Mouse (Mus musculus): ENCODE results near the gene Slco1b2. TPM values are rescaled to one million over a fixed set of nuclear protein-coding genes. Genes with fewer than 3 reads are reported as not detected.

Gene Slco1b2
- total and polyA plus RNA-seq, 3 experiments, result 0.11 TPM; not detected in 2

DNA sequence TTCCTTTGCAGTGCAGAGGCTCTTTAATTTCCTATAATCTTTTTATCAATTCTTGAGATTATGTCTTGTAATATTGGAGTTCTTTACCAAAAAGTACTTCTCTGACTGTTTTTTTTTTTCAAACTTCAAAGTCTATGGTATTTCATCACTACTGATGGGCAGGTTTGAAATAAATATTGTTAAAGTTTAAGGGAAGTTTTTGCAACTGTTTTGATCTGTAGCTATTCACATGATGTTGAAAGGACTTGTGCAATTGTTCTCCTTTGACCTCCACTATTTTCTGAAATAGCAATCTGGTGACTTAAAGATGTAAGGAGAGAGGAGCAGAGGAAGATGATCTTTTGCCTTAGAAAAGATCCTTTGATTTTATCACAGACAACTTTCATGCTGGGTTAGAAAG, 15.3 kb upstream of the Slco1b2 start:
- in situ Hi-C loops (cut with MboI; ENCODE audit: low pct_ligation_motif_present, low pct_unique_long_range_greater_than_20kb, low sequenced_read_pairs), result no loop called here
- dilution Hi-C loops (cut with MboI; ENCODE audit: extremely low pct_ligation_motif_present, extremely low pct_unique_long_range_greater_than_20kb, low sequenced_read_pairs), result no loop called here
- no peak for DNase-seq (ENCODE audit: extremely low read depth)

DNA sequence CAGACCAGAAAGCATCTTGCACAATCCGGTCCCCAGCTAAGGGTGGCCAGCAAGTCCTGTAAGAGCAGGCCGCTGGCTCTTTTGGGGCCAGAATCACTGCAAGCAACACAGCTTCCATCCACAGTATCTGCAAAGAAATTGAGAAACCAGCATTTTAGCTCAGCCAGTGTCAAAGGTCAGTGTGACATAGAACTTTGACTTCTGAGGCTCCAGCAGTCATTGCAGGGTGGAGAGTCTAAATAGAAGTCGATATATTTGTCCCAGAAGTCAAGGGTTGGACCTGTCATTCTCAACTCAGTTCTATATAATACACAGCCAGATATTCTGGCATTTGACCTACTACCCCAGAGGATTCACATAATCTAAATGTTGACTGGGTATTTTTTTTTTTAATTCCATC, 14.0 kb upstream of the Slco1b2 start:
- Histone ChIP-seq H3K9me3 (replicated peaks; ENCODE audit: low read length) (peaks cover 5% of the 10 kb centered on the region), H3K36me3 (replicated peaks in 1 of 2; ENCODE audit: control insufficient read depth in 1 of 2, insufficient read depth in 1 of 2, low read length in 1 of 2) (no peaks in the 10 kb centered on the region), H3K4me2 (ENCODE audit: insufficient read depth, low read depth, poor library complexity, severe bottlenecking) (no peak overlapping the region), H3K4me3 (replicated peaks in 1 of 3; ENCODE audit: low read depth in 2 of 3, low read length in 2 of 3, poor library complexity in 1 of 3) (no peak overlapping the region), H3K79me2 (replicated peaks; ENCODE audit: control insufficient read depth, extremely low read depth, insufficient read depth, poor library complexity, severe bottlenecking) (no peaks in the 10 kb centered on the region), H3K27ac (ENCODE audit: insufficient read depth, low read depth) (no peak overlapping the region), H3K27me3 (replicated peaks) (no peaks in the 10 kb centered on the region), H3K4me1 (ENCODE audit: control insufficient read depth in 1 of 2, insufficient read depth in 2 of 2) (no peaks in the 10 kb centered on the region), H3K9ac (ENCODE audit: insufficient read depth, low read depth) (no peak overlapping the region)
- TF ChIP-seq MYC (IDR thresholded peaks at IDR 0.05; ENCODE audit: low read depth, low read length), result no peak
- TF ChIP-seq TCF12 (IDR thresholded peaks at IDR 0.05; ENCODE audit: low read depth, low read length), result no peak
- no peak for TF ChIP-seq KAT2A (IDR thresholded peaks at IDR 0.05; ENCODE audit: insufficient replicate concordance, low read length)
- TF ChIP-seq USF1 (IDR thresholded peaks at IDR 0.05; ENCODE audit: low read depth, low read length), result no peak
- in situ Hi-C loops (cut with MboI; ENCODE audit: low pct_ligation_motif_present, low pct_unique_long_range_greater_than_20kb, low sequenced_read_pairs), result no loop called here
- no peak for DNase-seq (ENCODE audit: extremely low read depth)
- dilution Hi-C loops (cut with MboI; ENCODE audit: extremely low pct_ligation_motif_present, extremely low pct_unique_long_range_greater_than_20kb, low sequenced_read_pairs), result no loop called here

More for the DNA sequence above, 15.3 kb upstream of the Slco1b2 start:
- H3K36me3 ChIP-seq (replicated peaks in 1 of 2; ENCODE audit: control insufficient read depth in 1 of 2, insufficient read depth in 1 of 2, low read length in 1 of 2), result no peaks in the 10 kb centered on the region
- H3K27ac ChIP-seq (ENCODE audit: insufficient read depth, low read depth), result no peak overlapping the region
- peaks cover 5% of the 10 kb centered on the region for H3K9me3 ChIP-seq (replicated peaks; ENCODE audit: low read length)
- no peak overlapping the region for H3K9ac ChIP-seq (ENCODE audit: insufficient read depth, low read depth)
- TF ChIP-seq BHLHE40 (IDR thresholded peaks at IDR 0.05; ENCODE audit: low read depth, low read length), result no peak
- H3K79me2 ChIP-seq (replicated peaks; ENCODE audit: control insufficient read depth, extremely low read depth, insufficient read depth, poor library complexity, severe bottlenecking), result no peaks in the 10 kb centered on the region
- H3K4me1 ChIP-seq (ENCODE audit: control insufficient read depth in 1 of 2, insufficient read depth in 2 of 2), result no peaks in the 10 kb centered on the region
- no peaks in the 10 kb centered on the region for H3K27me3 ChIP-seq (replicated peaks)
- no peak overlapping the region for H3K4me2 ChIP-seq (ENCODE audit: insufficient read depth, low read depth, poor library complexity, severe bottlenecking)
- H3K4me3 ChIP-seq (replicated peaks in 1 of 3; ENCODE audit: low read depth in 2 of 3, low read length in 2 of 3, poor library complexity in 1 of 3), result no peak overlapping the region

DNA sequence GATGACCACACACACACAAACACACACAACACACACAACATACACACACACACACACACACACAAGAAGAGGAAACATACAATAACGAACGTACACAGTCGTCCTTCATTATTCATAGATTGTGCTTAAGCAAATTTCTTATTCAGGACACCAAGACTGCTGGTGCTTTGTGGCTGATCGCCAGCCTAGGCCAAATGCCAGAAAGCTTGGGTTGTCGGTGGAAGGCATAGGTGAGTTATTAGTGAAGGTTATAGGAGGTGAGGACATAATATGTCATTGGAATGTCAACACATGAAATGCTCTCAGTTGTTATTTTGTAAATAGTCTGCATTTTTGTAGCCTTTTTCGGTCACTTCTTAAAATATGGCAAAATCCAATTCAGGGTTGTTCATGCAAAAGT, 3.6 kb downstream of the Slco1b2 start:
- no peak overlapping the region for H3K4me2 ChIP-seq (ENCODE audit: insufficient read depth, low read depth, poor library complexity, severe bottlenecking)
- H3K4me1 ChIP-seq (ENCODE audit: control insufficient read depth in 1 of 2, insufficient read depth in 2 of 2), result no peaks in the 10 kb centered on the region
- no peak overlapping the region for H3K9ac ChIP-seq (ENCODE audit: insufficient read depth, low read depth)
- no peak for TF ChIP-seq RCOR1 (conservative IDR thresholded peaks at IDR 0.05; ENCODE audit: low read depth, low read length)
- TF ChIP-seq ETS1 (conservative IDR thresholded peaks at IDR 0.05; ENCODE audit: low read depth, low read length), result no peak
- no peak for TF ChIP-seq BHLHE40 (IDR thresholded peaks at IDR 0.05; ENCODE audit: low read depth, low read length)
- TF ChIP-seq ZMIZ1 (IDR thresholded peaks at IDR 0.05; ENCODE audit: low read depth, low read length), result no peak
- no peak for TF ChIP-seq E2F4 (IDR thresholded peaks at IDR 0.05; ENCODE audit: insufficient replicate concordance, low read depth, low read length)
- no peak for TF ChIP-seq TCF12 (IDR thresholded peaks at IDR 0.05; ENCODE audit: low read depth, low read length)
- TF ChIP-seq MAZ (IDR thresholded peaks at IDR 0.05; ENCODE audit: low read depth, low read length), result no peak
- TF ChIP-seq CHD2 (IDR thresholded peaks at IDR 0.05; ENCODE audit: low read length), result no peak
- TF ChIP-seq ELF1 (IDR thresholded peaks at IDR 0.05; ENCODE audit: low read depth, low read length), result no peak
- no peak for TF ChIP-seq MYC (IDR thresholded peaks at IDR 0.05; ENCODE audit: low read depth, low read length)
- TF ChIP-seq EP300 (IDR thresholded peaks at IDR 0.05; ENCODE audit: low read length), result no peak
- H3K9me3 ChIP-seq (replicated peaks; ENCODE audit: low read length), result peaks cover 4% of the 10 kb centered on the region
- no peak overlapping the region for H3K27ac ChIP-seq (ENCODE audit: insufficient read depth, low read depth)
- H3K4me3 ChIP-seq (replicated peaks in 1 of 3; ENCODE audit: low read depth in 2 of 3, low read length in 2 of 3, poor library complexity in 1 of 3), result no peak overlapping the region
- in situ Hi-C loops (cut with MboI; ENCODE audit: low pct_ligation_motif_present, low pct_unique_long_range_greater_than_20kb, low sequenced_read_pairs), result no loop called here
- no peaks in the 10 kb centered on the region for H3K36me3 ChIP-seq (replicated peaks in 1 of 2; ENCODE audit: control insufficient read depth in 1 of 2, insufficient read depth in 1 of 2, low read length in 1 of 2)
- no peaks in the 10 kb centered on the region for H3K27me3 ChIP-seq (replicated peaks)
- H3K79me2 ChIP-seq (replicated peaks; ENCODE audit: control insufficient read depth, extremely low read depth, insufficient read depth, poor library complexity, severe bottlenecking), result no peaks in the 10 kb centered on the region
- dilution Hi-C loops (cut with MboI; ENCODE audit: extremely low pct_ligation_motif_present, extremely low pct_unique_long_range_greater_than_20kb, low sequenced_read_pairs), result no loop called here
- no peak for DNase-seq (ENCODE audit: extremely low read depth)

Measured in CH12.LX (cell line).